Mouse (Mus musculus) ES-E14 (cell line): ENCODE measurements at regions not wholly inside any gene's neighbourhood (a gene's known extent, or its start where the extent isn't known, plus 50 kb on each side); places are given as distances from the start of the nearest gene placed in this dataset.

Experiments used
- CHD2 ChIP-seq: IDR thresholded peaks from 2 replicates; pipeline ENCODE4 v1.6.1; 2014; ENCODE audit warnings: mild to moderate bottlenecking, low read depth, low read length, inconsistent platforms
- HCFC1 ChIP-seq: IDR thresholded peaks from 2 replicates; pipeline ENCODE4 v1.6.1; 2012; ENCODE audit warnings: low read length, inconsistent platforms, borderline replicate concordance; ENCODE audit not compliant: insufficient read depth
- MAFK ChIP-seq: IDR thresholded peaks from 2 replicates; pipeline ENCODE4 v1.6.1; 2014; ENCODE audit warnings: mild to moderate bottlenecking, low read depth, low read length, inconsistent platforms; ENCODE audit not compliant: insufficient read depth
- ZC3H11A ChIP-seq: IDR thresholded peaks from 2 replicates; pipeline ENCODE4 v1.6.1; 2012; ENCODE audit warnings: low read depth, mild to moderate bottlenecking, inconsistent platforms, low read length, borderline replicate concordance
- ZNF384 ChIP-seq: IDR thresholded peaks from 2 replicates; pipeline ENCODE4 v1.6.1; 2012; ENCODE audit warnings: low read depth, low read length, inconsistent platforms

- TF ChIP-seq MAFK, result no peak
- TF ChIP-seq ZNF384, result no peak
- no peak for TF ChIP-seq CHD2
- TF ChIP-seq ZC3H11A, result no peak
- TF ChIP-seq HCFC1, result no peak
These were observed 69.9 kb upstream of the Dkk2 start for GRCm38 (mm10) chr3:132015205-132015604.
